Mouse (Mus musculus): ENCODE measurements at regions not wholly inside any gene's neighbourhood (a gene's known extent, or its start where the extent isn't known, plus 50 kb on each side); places are given as distances from the start of the nearest gene placed in this dataset.

- Histone ChIP-seq H3K27ac (no peak overlapping the region), H3K27me3 (no peaks in the 10 kb centered on the region), H3K9ac (no peak overlapping the region), H3K4me3 (no peak overlapping the region), H3K4me2 (replicated peaks) (no peak overlapping the region), H3K36me3 (no peaks in the 10 kb centered on the region), H3K4me1 (no peaks in the 10 kb centered on the region), H3K9me3 (replicated peaks) (no peaks in the 10 kb centered on the region)
- ATAC-seq (ENCODE audit: low FRiP score) = no peak
- 78% methylated on average over 5 of the region's 5 CpGs for WGBS
Measured at GRCm38 (mm10) chr5:4593638-4594381, 164.0 kb downstream of the Fzd1 start.

GRCm38 (mm10) chr5:4591721-4592120, 166.1 kb downstream of the Fzd1 start:
- no peaks in the 10 kb centered on the region for H3K4me1 ChIP-seq
- H3K4me2 ChIP-seq (replicated peaks) = no peak overlapping the region
- WGBS = 91% methylated on average over 1 of the region's 1 CpGs
- H3K9ac ChIP-seq = no peak overlapping the region
- no peaks in the 10 kb centered on the region for H3K36me3 ChIP-seq
- no peak overlapping the region for H3K27ac ChIP-seq
- no peaks in the 10 kb centered on the region for H3K27me3 ChIP-seq
- ATAC-seq (ENCODE audit: low FRiP score) = no peak
- H3K9me3 ChIP-seq (replicated peaks) = 0 out of 2 replicates have a peak, but pooled peaks cover 3% of the 10 kb centered on the region
- H3K4me3 ChIP-seq = no peak overlapping the region

GRCm38 (mm10) chr5:4582702-4583475, 174.9 kb downstream of the Fzd1 start:
- no peak for ATAC-seq (ENCODE audit: low FRiP score)
- Histone ChIP-seq H3K27ac (no peak overlapping the region), H3K9ac (no peak overlapping the region), H3K4me1 (no peaks in the 10 kb centered on the region), H3K4me3 (no peak overlapping the region), H3K27me3 (no peaks in the 10 kb centered on the region), H3K4me2 (replicated peaks) (no peak overlapping the region), H3K36me3 (no peaks in the 10 kb centered on the region), H3K9me3 (replicated peaks) (0 out of 2 replicates have a peak, but pooled peaks cover 3% of the 10 kb centered on the region)
- 86% methylated on average over 1 of the region's 1 CpGs for WGBS

- no peaks in the 10 kb centered on the region for H3K4me1 ChIP-seq
- WGBS = 84% methylated on average over 8 of the region's 8 CpGs
- H3K27ac ChIP-seq = no peak overlapping the region
- H3K36me3 ChIP-seq = no peaks in the 10 kb centered on the region
- no peak for ATAC-seq (ENCODE audit: low FRiP score)
- no peak overlapping the region for H3K9ac ChIP-seq
- no peak overlapping the region for H3K4me3 ChIP-seq
- H3K27me3 ChIP-seq = no peaks in the 10 kb centered on the region
- no peaks in the 10 kb centered on the region for H3K9me3 ChIP-seq (replicated peaks)
- H3K4me2 ChIP-seq (replicated peaks) = no peak overlapping the region
Measured at GRCm38 (mm10) chr5:4580185-4580839, 177.5 kb downstream of the Fzd1 start.

GRCm38 (mm10) chr5:4578856-4579255, 179.0 kb downstream of the Fzd1 start:
- Histone ChIP-seq H3K4me3 (no peak overlapping the region), H3K36me3 (no peaks in the 10 kb centered on the region), H3K9ac (no peak overlapping the region), H3K27ac (no peak overlapping the region), H3K27me3 (no peaks in the 10 kb centered on the region), H3K4me1 (no peaks in the 10 kb centered on the region), H3K4me2 (replicated peaks) (no peak overlapping the region), H3K9me3 (replicated peaks) (no peaks in the 10 kb centered on the region)
- 75% methylated on average over 3 of the region's 3 CpGs for WGBS
- ATAC-seq (ENCODE audit: low FRiP score) = no peak

- WGBS = 90% methylated on average over 6 of the region's 6 CpGs
- no peaks in the 10 kb centered on the region for H3K27me3 ChIP-seq
- no peaks in the 10 kb centered on the region for H3K9me3 ChIP-seq (replicated peaks)
- H3K9ac ChIP-seq = no peak overlapping the region
- H3K4me1 ChIP-seq = no peaks in the 10 kb centered on the region
- no peaks in the 10 kb centered on the region for H3K36me3 ChIP-seq
- ATAC-seq (ENCODE audit: low FRiP score) = no peak
- H3K27ac ChIP-seq = no peak overlapping the region
- H3K4me2 ChIP-seq (replicated peaks) = no peak overlapping the region
- H3K4me3 ChIP-seq = no peak overlapping the region
Measured at GRCm38 (mm10) chr5:4577179-4577578, 180.7 kb downstream of the Fzd1 start.

- Histone ChIP-seq H3K36me3 (no peaks in the 10 kb centered on the region), H3K4me1 (no peaks in the 10 kb centered on the region), H3K9me3 (replicated peaks) (no peaks in the 10 kb centered on the region), H3K27me3 (no peaks in the 10 kb centered on the region), H3K4me2 (replicated peaks) (no peak overlapping the region), H3K9ac (no peak overlapping the region), H3K27ac (no peak overlapping the region), H3K4me3 (no peak overlapping the region)
- ATAC-seq (ENCODE audit: low FRiP score) = no peak
- 82% methylated on average over 6 of the region's 6 CpGs for WGBS
Measured at GRCm38 (mm10) chr5:4563862-4564261, 194.0 kb downstream of the Fzd1 start.

- H3K36me3 ChIP-seq = no peaks in the 10 kb centered on the region
- no peak overlapping the region for H3K27ac ChIP-seq
- no peaks in the 10 kb centered on the region for H3K27me3 ChIP-seq
- H3K4me3 ChIP-seq = no peak overlapping the region
- no peak for ATAC-seq (ENCODE audit: low FRiP score)
- no peaks in the 10 kb centered on the region for H3K4me1 ChIP-seq
- 59% methylated on average over 8 of the region's 8 CpGs for WGBS
- H3K9me3 ChIP-seq (replicated peaks) = no peaks in the 10 kb centered on the region
- H3K4me2 ChIP-seq (replicated peaks) = no peak overlapping the region
- H3K9ac ChIP-seq = no peak overlapping the region
Measured at GRCm38 (mm10) chr5:4561661-4562060, 196.2 kb downstream of the Fzd1 start.

GRCm38 (mm10) chr5:4561139-4561470, 196.7 kb downstream of the Fzd1 start:
- ATAC-seq (ENCODE audit: low FRiP score) = no peak
- 79% methylated on average over 4 of the region's 4 CpGs for WGBS
- H3K36me3 ChIP-seq = no peaks in the 10 kb centered on the region
- H3K4me1 ChIP-seq = no peaks in the 10 kb centered on the region
- H3K4me3 ChIP-seq = no peak overlapping the region
- H3K27ac ChIP-seq = no peak overlapping the region
- no peak overlapping the region for H3K9ac ChIP-seq
- H3K9me3 ChIP-seq (replicated peaks) = no peaks in the 10 kb centered on the region
- no peaks in the 10 kb centered on the region for H3K27me3 ChIP-seq
- H3K4me2 ChIP-seq (replicated peaks) = no peak overlapping the region

GRCm38 (mm10) chr5:4560370-4561138, 197.3 kb downstream of the Fzd1 start:
- WGBS = 86% methylated on average over 7 of the region's 7 CpGs
- H3K27ac ChIP-seq = no peak overlapping the region
- no peak overlapping the region for H3K4me2 ChIP-seq (replicated peaks)
- no peaks in the 10 kb centered on the region for H3K9me3 ChIP-seq (replicated peaks)
- H3K4me1 ChIP-seq = no peaks in the 10 kb centered on the region
- no peak overlapping the region for H3K4me3 ChIP-seq
- ATAC-seq (ENCODE audit: low FRiP score) = no peak
- no peaks in the 10 kb centered on the region for H3K27me3 ChIP-seq
- H3K9ac ChIP-seq = no peak overlapping the region
- H3K36me3 ChIP-seq = no peaks in the 10 kb centered on the region

- WGBS = 64% methylated on average over 2 of the region's 2 CpGs
- Histone ChIP-seq H3K27ac (no peak overlapping the region), H3K9ac (no peak overlapping the region), H3K4me1 (no peaks in the 10 kb centered on the region), H3K9me3 (replicated peaks) (no peaks in the 10 kb centered on the region), H3K27me3 (no peaks in the 10 kb centered on the region), H3K4me2 (replicated peaks) (no peak overlapping the region), H3K4me3 (no peak overlapping the region), H3K36me3 (no peaks in the 10 kb centered on the region)
- ATAC-seq (ENCODE audit: low FRiP score) = no peak
Measured at GRCm38 (mm10) chr5:4554972-4555371, 202.9 kb downstream of the Fzd1 start.

- no peak for ATAC-seq (ENCODE audit: low FRiP score)
- Histone ChIP-seq H3K27ac (no peak overlapping the region), H3K4me3 (no peak overlapping the region), H3K36me3 (no peaks in the 10 kb centered on the region), H3K27me3 (no peaks in the 10 kb centered on the region), H3K9me3 (replicated peaks) (no peaks in the 10 kb centered on the region), H3K9ac (no peak overlapping the region), H3K4me2 (replicated peaks) (no peak overlapping the region), H3K4me1 (no peaks in the 10 kb centered on the region)
- 68% methylated on average over 6 of the region's 6 CpGs for WGBS
Measured at GRCm38 (mm10) chr5:4538572-4538971, 219.3 kb downstream of the Fzd1 start.

All from hindbrain, embryonic 12.5 days (tissue).